Mouse (Mus musculus): ENCODE measurements around the gene Acsm5. TPM values are rescaled to one million over a fixed set of nuclear protein-coding genes. Genes with fewer than 3 reads are reported as not detected.

The Acsm5 gene
- polyA plus RNA-seq, 1 experiment from 2014 or later: not detected

DNA sequence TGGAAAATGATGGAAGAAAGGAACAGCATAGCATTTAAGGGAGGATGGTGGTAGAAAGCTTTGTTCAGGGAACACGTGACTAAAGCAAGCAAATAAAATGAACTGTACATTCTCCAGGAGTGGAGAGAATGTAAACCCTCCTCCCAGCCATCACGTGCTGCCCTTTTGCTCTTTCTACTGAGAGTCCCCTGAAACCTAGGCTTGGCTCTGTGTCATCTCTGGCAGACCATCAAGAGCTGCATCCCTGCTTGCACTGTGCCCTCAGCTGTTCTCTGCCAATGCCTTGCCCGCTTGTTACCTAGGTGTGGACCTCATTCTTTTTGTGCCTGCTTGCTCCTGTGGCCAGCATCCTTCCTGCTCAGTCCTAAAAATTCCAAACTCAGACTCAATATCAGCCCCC lies 2.6 kb downstream of the Acsm5 start:
- Histone ChIP-seq H3K27me3 (no peaks in the 10 kb centered on the region), H3K4me1 (replicated peaks) (no peaks in the 10 kb centered on the region), H3K36me3 (no peaks in the 10 kb centered on the region), H3K27ac (no peak overlapping the region), H3K4me3 (replicated peaks) (no peak overlapping the region), H3K4me2 (no peak overlapping the region), H3K9me3 (no peaks in the 10 kb centered on the region), H3K9ac (replicated peaks) (no peak overlapping the region)
- no peak for ATAC-seq (ENCODE audit: insufficient number of reproducible peaks, insufficient read depth, low FRiP score, low TSS enrichment, low read depth)
- WGBS: 83% methylated on average over 3 of the region's 3 CpGs

DNA sequence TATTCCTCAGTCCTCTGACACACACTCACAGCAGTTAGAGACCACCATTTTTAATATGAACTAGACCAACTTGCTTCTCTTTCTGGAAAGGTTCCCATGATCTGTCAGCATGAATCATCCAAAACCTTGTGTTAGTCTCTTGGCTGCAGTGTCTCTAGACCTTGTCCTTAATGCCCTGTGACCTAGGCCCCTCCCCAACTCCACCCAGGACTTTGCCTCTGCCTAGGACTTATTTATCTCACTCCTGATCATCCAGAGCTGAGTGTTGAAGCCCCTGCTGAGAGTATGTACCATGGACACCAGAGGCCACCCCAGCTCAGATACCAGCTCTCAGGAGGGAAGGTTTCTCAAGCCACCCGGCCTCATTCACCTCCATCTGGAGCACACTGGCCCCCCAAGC lies 3.1 kb downstream of the Acsm5 start:
- H3K9ac ChIP-seq (replicated peaks): no peak overlapping the region
- H3K27ac ChIP-seq: no peak overlapping the region
- no peaks in the 10 kb centered on the region for H3K27me3 ChIP-seq
- H3K9me3 ChIP-seq: no peaks in the 10 kb centered on the region
- WGBS: 83% methylated on average over 1 of the region's 1 CpGs
- no peak overlapping the region for H3K4me2 ChIP-seq
- H3K36me3 ChIP-seq: no peaks in the 10 kb centered on the region
- no peak for ATAC-seq (ENCODE audit: insufficient number of reproducible peaks, insufficient read depth, low FRiP score, low TSS enrichment, low read depth)
- H3K4me1 ChIP-seq (replicated peaks): no peaks in the 10 kb centered on the region
- no peak overlapping the region for H3K4me3 ChIP-seq (replicated peaks)

DNA sequence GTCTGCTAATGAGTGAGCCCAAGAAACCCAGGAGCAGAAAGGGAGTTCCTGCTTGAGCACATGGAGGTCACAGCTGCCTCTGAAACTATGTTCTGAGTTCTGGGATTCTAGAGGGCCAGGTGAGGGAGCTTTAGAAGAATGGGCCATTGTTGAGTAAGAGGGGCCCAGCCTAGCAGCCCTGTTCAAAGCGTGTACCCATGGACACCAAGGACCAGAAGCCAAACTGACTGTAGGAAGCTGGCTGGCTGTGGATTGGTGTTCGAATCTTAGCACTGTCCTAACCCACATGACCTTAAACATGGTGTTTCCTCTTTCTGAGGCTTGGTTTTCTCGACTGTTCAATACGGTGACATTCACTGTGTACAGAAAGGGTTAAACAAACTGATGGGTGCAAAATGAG lies 4.1 kb downstream of the Acsm5 start, which contains the start of gene Pdilt:
TSS of gene Pdilt (minus strand) at position 101 of the 400 bp plus-strand sequence.
- no peaks in the 10 kb centered on the region for H3K4me1 ChIP-seq (replicated peaks)
- H3K9ac ChIP-seq (replicated peaks): no peak within 1 kb of the TSS
- ATAC-seq (ENCODE audit: insufficient number of reproducible peaks, insufficient read depth, low FRiP score, low TSS enrichment, low read depth): no peak
- no peaks in the 10 kb centered on the region for H3K9me3 ChIP-seq
- WGBS: 76% methylated on average over 4 of the region's 4 CpGs
- H3K27me3 ChIP-seq: no peaks in the 10 kb centered on the region
- no peaks in the 10 kb centered on the region for H3K36me3 ChIP-seq
- no peak within 1 kb of the TSS for H3K4me2 ChIP-seq
- H3K4me3 ChIP-seq (replicated peaks): no peak within 1 kb of the TSS
- H3K27ac ChIP-seq: no peak within 1 kb of the TSS

DNA sequence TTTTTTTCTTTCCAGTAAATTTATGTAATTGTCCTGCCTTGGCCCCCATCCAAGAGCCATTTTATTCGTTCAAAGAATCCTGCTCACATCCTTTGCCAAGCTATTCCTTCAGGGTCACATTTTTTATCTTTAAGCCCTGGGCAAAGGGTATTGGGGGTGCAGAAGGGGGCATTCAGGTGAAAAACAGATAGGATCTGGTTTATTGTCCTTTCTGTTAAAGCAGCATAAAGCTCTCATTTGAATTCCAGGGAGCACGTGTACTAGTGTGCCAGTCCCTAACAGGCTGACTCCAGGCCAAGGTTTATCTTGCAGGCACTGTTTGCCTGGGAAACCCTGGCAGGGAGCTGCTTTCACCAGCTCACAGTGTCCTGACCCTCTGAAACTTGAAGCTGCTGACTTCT lies 6.6 kb downstream of the Acsm5 start:
- Histone ChIP-seq H3K4me3 (replicated peaks) (no peak overlapping the region), H3K4me1 (replicated peaks) (no peaks in the 10 kb centered on the region), H3K27me3 (no peaks in the 10 kb centered on the region), H3K4me2 (no peak overlapping the region), H3K36me3 (no peaks in the 10 kb centered on the region), H3K27ac (no peak overlapping the region), H3K9ac (replicated peaks) (no peak overlapping the region), H3K9me3 (no peaks in the 10 kb centered on the region)
- no peak for ATAC-seq (ENCODE audit: insufficient number of reproducible peaks, insufficient read depth, low FRiP score, low TSS enrichment, low read depth)
- 41% methylated on average over 2 of the region's 2 CpGs for WGBS

DNA sequence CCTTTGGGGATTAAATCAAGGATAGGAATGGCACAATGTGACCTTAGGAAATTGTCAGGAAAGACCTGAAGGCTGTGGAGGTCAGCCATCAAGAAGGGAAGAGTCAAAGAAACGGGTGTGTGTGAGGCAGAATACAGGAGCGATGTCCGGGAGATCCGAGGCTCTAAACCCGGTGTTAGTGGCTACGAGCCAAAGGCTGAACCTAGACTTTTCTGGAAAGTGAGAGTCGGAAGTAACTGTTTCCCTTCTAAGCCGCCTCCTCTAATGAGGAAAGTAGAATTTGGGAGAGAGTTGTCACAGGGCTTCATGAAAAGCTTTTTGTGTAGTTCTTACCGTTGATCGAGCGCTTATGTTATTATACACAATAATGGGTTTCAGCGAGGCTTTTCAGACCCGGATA lies 7.2 kb downstream of the Acsm5 start:
- no peaks in the 10 kb centered on the region for H3K27me3 ChIP-seq
- no peak overlapping the region for H3K9ac ChIP-seq (replicated peaks)
- H3K4me3 ChIP-seq (replicated peaks): no peak overlapping the region
- no peaks in the 10 kb centered on the region for H3K36me3 ChIP-seq
- H3K9me3 ChIP-seq: no peaks in the 10 kb centered on the region
- H3K4me1 ChIP-seq (replicated peaks): no peaks in the 10 kb centered on the region
- no peak overlapping the region for H3K4me2 ChIP-seq
- WGBS: 86% methylated on average over 13 of the region's 13 CpGs
- no peak overlapping the region for H3K27ac ChIP-seq
- ATAC-seq (ENCODE audit: insufficient number of reproducible peaks, insufficient read depth, low FRiP score, low TSS enrichment, low read depth): no peak

DNA sequence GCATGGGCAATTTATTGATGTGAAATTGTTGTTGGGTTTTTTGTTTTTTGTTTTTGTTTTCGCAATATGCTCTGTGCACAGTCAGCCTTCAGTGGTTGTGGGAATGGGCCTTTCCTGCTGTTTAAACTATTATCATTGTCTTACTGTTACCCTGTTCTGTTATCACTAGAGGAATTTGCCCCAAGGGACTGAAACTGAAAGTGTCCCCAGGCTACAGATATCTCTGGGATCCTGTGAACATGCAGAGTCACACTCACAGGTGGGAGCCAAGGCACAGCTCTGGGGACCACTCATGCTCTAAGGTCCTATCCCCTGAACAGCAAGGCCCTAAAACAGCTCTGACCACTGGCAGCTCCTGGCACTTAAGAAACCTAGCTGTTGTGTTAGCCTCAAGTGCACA lies 7.9 kb downstream of the Acsm5 start:
- 91% methylated on average over 1 of the region's 1 CpGs for WGBS
- Histone ChIP-seq H3K9ac (replicated peaks) (no peak overlapping the region), H3K36me3 (no peaks in the 10 kb centered on the region), H3K9me3 (no peaks in the 10 kb centered on the region), H3K4me3 (replicated peaks) (no peak overlapping the region), H3K27me3 (no peaks in the 10 kb centered on the region), H3K4me2 (no peak overlapping the region), H3K4me1 (replicated peaks) (no peaks in the 10 kb centered on the region), H3K27ac (no peak overlapping the region)
- no peak for ATAC-seq (ENCODE audit: insufficient number of reproducible peaks, insufficient read depth, low FRiP score, low TSS enrichment, low read depth)

DNA sequence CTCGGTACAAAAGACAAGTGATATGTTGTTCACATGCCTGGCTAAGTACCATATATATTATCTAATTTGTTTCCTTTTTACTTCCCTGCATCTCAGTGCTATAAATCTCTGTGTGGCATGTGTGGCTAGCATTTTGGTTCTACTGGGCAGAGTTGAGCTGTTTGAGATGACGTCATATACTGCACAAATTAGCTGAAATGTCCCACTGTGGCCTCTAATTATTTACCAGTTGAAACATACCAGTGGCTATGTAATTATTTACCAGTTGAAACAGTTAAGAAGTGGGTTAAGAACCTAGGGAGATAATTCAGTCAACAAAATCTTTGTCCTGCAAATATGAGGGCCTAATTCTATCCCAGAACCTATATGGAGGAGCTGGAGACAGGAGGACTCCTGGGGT lies 8.3 kb downstream of the Acsm5 start:
- Histone ChIP-seq H3K4me1 (replicated peaks) (no peaks in the 10 kb centered on the region), H3K4me3 (replicated peaks) (no peak overlapping the region), H3K4me2 (no peak overlapping the region), H3K9me3 (no peaks in the 10 kb centered on the region), H3K27ac (no peak overlapping the region), H3K36me3 (no peaks in the 10 kb centered on the region), H3K27me3 (no peaks in the 10 kb centered on the region), H3K9ac (replicated peaks) (no peak overlapping the region)
- WGBS: 44% methylated on average over 2 of the region's 2 CpGs
- no peak for ATAC-seq (ENCODE audit: insufficient number of reproducible peaks, insufficient read depth, low FRiP score, low TSS enrichment, low read depth)

DNA sequence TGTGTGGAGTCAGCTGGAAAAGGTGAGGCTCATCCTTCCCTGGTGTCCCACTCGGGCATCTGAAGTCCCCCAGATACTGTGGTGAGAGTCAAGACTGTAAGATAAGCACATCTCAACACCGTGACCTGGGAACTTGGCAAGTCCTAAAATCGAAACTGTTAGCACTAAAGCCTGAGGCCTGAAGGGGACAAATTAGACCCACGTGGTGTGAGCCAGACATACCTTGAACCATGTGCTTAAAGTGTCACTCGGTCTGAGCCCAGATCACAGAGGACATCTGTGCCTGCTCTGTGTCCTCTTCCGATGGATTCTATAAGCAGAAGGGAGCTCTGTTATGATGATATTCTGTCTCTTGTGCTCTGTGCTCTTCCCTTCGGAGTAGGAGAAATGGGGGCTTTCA lies 9.4 kb downstream of the Acsm5 start:
- Histone ChIP-seq H3K9me3 (no peaks in the 10 kb centered on the region), H3K36me3 (no peaks in the 10 kb centered on the region), H3K4me1 (replicated peaks) (no peaks in the 10 kb centered on the region), H3K9ac (replicated peaks) (no peak overlapping the region), H3K4me2 (no peak overlapping the region), H3K27ac (no peak overlapping the region), H3K27me3 (no peaks in the 10 kb centered on the region), H3K4me3 (replicated peaks) (no peak overlapping the region)
- WGBS: 68% methylated on average over 7 of the region's 7 CpGs
- no peak for ATAC-seq (ENCODE audit: insufficient number of reproducible peaks, insufficient read depth, low FRiP score, low TSS enrichment, low read depth)

DNA sequence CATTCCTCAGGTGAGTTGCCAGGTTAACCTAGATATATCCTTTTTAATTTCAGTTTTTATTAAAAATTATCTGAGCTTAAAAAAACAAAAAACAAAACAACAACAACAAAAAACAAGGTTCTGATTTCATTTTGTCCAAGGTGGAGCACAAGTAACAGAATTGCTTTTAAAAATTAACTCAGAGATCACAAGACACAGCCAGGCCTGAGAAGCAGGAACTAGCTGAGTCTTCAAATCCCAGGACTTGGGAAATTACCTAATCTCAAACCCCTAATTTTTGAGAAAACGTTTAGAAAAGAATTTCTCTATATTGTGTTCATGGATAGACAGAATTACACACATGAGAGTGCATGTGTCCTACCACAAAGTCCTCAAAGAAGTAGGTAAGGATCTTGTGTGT lies 13.7 kb downstream of the Acsm5 start:
- Histone ChIP-seq H3K4me2 (no peak overlapping the region), H3K9me3 (no peaks in the 10 kb centered on the region), H3K9ac (replicated peaks) (no peak overlapping the region), H3K4me3 (replicated peaks) (no peak overlapping the region), H3K36me3 (no peaks in the 10 kb centered on the region), H3K27me3 (no peaks in the 10 kb centered on the region), H3K4me1 (replicated peaks) (no peaks in the 10 kb centered on the region), H3K27ac (no peak overlapping the region)
- WGBS: 63% methylated on average over 1 of the region's 1 CpGs
- ATAC-seq (ENCODE audit: insufficient number of reproducible peaks, insufficient read depth, low FRiP score, low TSS enrichment, low read depth): no peak

DNA sequence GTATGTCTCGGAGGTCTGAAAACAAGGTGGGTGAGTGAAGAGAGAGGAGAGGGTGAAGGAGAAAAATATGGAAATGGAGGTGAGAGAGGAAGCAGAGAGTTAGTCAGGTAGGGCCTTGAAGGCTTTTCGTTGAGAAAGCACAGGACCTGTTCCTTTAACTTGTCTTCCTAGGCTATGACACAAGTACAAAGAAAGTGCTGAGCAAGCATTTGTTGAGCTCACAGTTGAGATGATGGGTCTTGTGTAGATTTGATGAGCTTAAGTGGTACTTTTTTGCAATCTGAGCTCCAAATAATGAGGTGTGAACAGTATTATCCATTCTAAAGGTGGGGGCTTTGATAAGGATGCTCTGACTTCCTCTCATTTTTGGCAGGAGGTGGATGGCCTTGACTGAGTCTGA lies 15.1 kb downstream of the Acsm5 start:
- Histone ChIP-seq H3K27ac (no peak overlapping the region), H3K36me3 (no peaks in the 10 kb centered on the region), H3K9me3 (no peaks in the 10 kb centered on the region), H3K27me3 (no peaks in the 10 kb centered on the region), H3K4me1 (replicated peaks) (no peaks in the 10 kb centered on the region), H3K4me3 (replicated peaks) (no peak overlapping the region), H3K4me2 (no peak overlapping the region), H3K9ac (replicated peaks) (no peak overlapping the region)
- no peak for ATAC-seq (ENCODE audit: insufficient number of reproducible peaks, insufficient read depth, low FRiP score, low TSS enrichment, low read depth)
- WGBS: 68% methylated on average over 2 of the region's 2 CpGs

DNA sequence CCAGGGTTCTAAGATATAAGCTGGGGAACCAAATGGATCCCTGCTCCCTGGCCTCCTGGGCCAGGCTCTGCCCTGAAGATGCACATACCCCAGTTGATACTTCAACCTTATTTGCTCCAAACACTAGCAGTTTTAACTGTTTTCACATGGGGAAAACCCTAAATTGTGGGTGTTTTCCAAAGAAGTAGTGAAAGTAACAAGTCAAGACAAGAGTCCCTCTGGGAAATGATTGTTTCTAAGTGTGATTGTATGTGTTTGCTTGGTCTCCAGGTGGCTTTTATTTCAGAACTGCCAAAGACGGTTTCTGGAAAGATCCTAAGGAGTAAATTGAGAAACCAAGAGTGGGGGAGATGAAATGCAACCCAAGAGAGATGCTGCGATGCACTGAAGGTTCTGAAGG lies 23.2 kb downstream of the Acsm5 start:
- 76% methylated on average over 2 of the region's 2 CpGs for WGBS
- Histone ChIP-seq H3K9ac (replicated peaks) (no peak overlapping the region), H3K9me3 (no peaks in the 10 kb centered on the region), H3K36me3 (no peaks in the 10 kb centered on the region), H3K27ac (no peak overlapping the region), H3K27me3 (no peaks in the 10 kb centered on the region), H3K4me1 (replicated peaks) (no peaks in the 10 kb centered on the region), H3K4me2 (no peak overlapping the region), H3K4me3 (replicated peaks) (no peak overlapping the region)
- ATAC-seq (ENCODE audit: insufficient number of reproducible peaks, insufficient read depth, low FRiP score, low TSS enrichment, low read depth): no peak

DNA sequence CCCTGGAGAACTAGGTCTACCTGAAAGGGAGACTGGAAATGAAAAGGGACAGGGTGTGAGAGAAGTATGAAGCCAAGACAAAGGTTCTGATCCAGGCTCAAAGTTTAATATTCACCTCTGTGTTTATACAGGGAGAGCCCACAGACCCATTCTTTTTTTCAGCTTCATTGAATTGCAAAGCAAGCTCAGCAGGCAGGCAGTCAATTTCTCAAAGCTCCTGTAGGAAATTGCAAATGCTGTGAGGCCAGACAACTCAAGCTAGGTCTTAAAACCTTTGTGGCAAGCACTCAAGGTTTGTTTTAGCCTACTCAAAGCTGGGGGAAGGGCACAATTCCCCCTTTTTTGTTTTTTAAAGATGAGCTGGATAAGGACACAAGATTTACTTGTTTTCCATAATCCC lies 26.3 kb downstream of the Acsm5 start:
- H3K9me3 ChIP-seq: no peaks in the 10 kb centered on the region
- H3K27ac ChIP-seq: no peak overlapping the region
- no peak overlapping the region for H3K9ac ChIP-seq (replicated peaks)
- H3K4me1 ChIP-seq (replicated peaks): no peaks in the 10 kb centered on the region
- H3K36me3 ChIP-seq: no peaks in the 10 kb centered on the region
- H3K4me3 ChIP-seq (replicated peaks): no peak overlapping the region
- H3K4me2 ChIP-seq: no peak overlapping the region
- no peaks in the 10 kb centered on the region for H3K27me3 ChIP-seq
- no peak for ATAC-seq (ENCODE audit: insufficient number of reproducible peaks, insufficient read depth, low FRiP score, low TSS enrichment, low read depth)
